Mouse (Mus musculus) forebrain, embryonic 14.5 days (tissue): ENCODE measurements around the gene 4930442H23Rik. TPM values are rescaled to one million over a fixed set of nuclear protein-coding genes. Genes with fewer than 3 reads are reported as not detected.

ENCODE experiments used
- ATAC-seq: fragments of 200-750 bp; cut with Nextera tagmentation; 2 replicates; pipeline ENCODE4 v1.8.0; 2017; ENCODE audit warnings: mild to moderate bottlenecking, moderate library complexity
- DNase-seq: peaks from one replicate; pipeline ENCODE4 v3.0.0-alpha.2; 2015; ENCODE audit warnings: low spot score
- H3K27ac ChIP-seq: fragments of 300-500 bp; sonication (generic); 2 replicates; pipeline ENCODE4 v1.5.1; 2014; ENCODE audit warnings: low read depth, mild to moderate bottlenecking, control low read depth, low read length, moderate library complexity
- H3K27me3 ChIP-seq: fragments of 300-500 bp; sonication (generic); replicated peaks from 2 replicates; pipeline ENCODE4 v1.6.1; 2014; ENCODE audit warnings: low read length, control low read depth, mixed read lengths; ENCODE audit not compliant: control insufficient read depth, insufficient read depth
- H3K36me3 ChIP-seq: fragments of 300-500 bp; sonication (generic); 2 replicates; pipeline ENCODE4 v1.6.1; 2014; ENCODE audit warnings: low read length, control low read depth; ENCODE audit not compliant: control insufficient read depth, insufficient read depth
- H3K4me1 ChIP-seq: fragments of 300-500 bp; sonication (generic); 2 replicates; pipeline ENCODE4 v1.6.1; 2014; ENCODE audit warnings: antibody characterized with exemption, low read length, control low read depth; ENCODE audit not compliant: control insufficient read depth, insufficient read depth
- H3K4me2 ChIP-seq: fragments of 300-500 bp; sonication (generic); 2 replicates; pipeline ENCODE4 v1.6.1; 2014; ENCODE audit warnings: mild to moderate bottlenecking, control low read depth, low read length
- H3K4me3 ChIP-seq: fragments of 300-500 bp; sonication (generic); 2 replicates; pipeline ENCODE4 v1.5.1; 2014; ENCODE audit warnings: low read depth, low read length, control low read depth
- H3K9ac ChIP-seq: fragments of 300-500 bp; sonication (generic); 2 replicates; pipeline ENCODE4 v1.6.1; 2014; ENCODE audit warnings: mild to moderate bottlenecking, low read length, control low read depth, moderate library complexity
- H3K9me3 ChIP-seq: fragments of 300-500 bp; sonication (generic); replicated peaks from 2 replicates; pipeline ENCODE4 v1.6.1; 2016; ENCODE audit warnings: low read length, control low read depth, mixed read lengths; ENCODE audit not compliant: control insufficient read depth
- WGBS: fragments of 180-500 bp; shearing (Covaris S2); extraction: QIAGEN DNeasy Blood & Tissue Kit; methylation state at CpG from one replicate; pipeline ENCODE4 v1.1.7; 2014; 5-methylcytosine and 5-hydroxymethylcytosine counted together
- polyA plus RNA-seq: library from polyadenylated mRNA; unstranded; fragments of >200 nt; fragmentation: Nextera tagmentation; extraction: Ambion mirVana; gene quantifications from 2 replicates; pipeline ENCODE4 v1.2.1, GENCODE M21; 2014

Gene 4930442H23Rik
- polyA plus RNA-seq, 1 experiment from 2014 or later, result not detected

DNA sequence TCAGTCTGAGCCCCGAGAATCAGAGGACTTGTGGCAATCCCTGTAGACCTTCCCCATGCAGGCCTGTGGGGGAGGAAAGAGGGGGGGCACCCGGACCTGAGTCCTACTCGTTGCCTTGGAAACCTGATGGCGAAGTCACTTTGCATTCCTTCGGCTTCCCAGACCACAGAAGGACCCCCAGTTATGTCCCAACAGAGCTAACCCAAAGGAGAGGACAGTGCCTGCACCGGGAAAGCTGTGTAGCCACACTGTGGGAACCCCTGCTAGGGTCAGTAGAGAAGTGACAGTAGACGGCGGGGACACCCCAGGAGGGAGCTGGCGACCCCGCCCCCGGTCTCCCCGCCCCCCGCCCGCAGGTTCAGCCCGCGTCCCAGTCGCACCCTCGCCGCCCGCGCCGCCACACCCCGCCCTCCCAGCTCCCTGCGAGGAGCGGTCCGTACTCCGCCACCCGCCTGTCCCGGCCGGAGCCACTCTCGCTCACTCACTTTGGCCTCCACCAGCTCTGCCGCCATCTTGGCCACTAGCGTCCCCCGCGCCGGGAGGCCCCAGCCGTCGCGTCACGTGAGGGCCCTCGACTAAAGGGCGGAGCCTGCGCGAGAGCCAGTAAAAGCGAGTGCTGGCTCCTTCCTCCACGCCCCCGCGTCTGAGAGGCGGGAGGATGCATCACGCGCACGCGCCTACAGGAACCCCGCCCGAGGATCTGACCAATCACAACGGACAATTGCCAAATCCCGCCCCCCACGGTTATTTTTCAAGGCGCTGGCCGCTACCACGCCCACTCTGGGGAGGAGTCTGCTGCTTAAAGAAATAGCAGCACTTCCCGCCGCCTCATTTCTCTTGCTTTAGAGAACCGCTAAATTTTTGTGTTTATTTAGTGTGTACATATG is 16.2 kb downstream of the 4930442H23Rik start, which contains the start of gene Pias4:
TSS of gene Pias4 (minus strand) at position 724 of the 887 bp plus-strand sequence.
- DNase-seq (peak; percentile 100), ATAC-seq (peak; percentile 90)
- peaks cover 13% of the 10 kb centered on the region for H3K4me1 ChIP-seq
- H3K27ac ChIP-seq, result peak within 1 kb of the TSS; percentile 72
- peak within 1 kb of the TSS; percentile 80 for H3K4me3 ChIP-seq
- H3K27me3 ChIP-seq, result no peaks in the 10 kb centered on the region
- no peaks in the 10 kb centered on the region for H3K9me3 ChIP-seq
- under 1% methylated on average over 61 of the region's 64 CpGs for WGBS
- peak within 1 kb of the TSS; percentile 74 for H3K9ac ChIP-seq
- peaks cover 15% of the 10 kb centered on the region for H3K36me3 ChIP-seq
- peak within 1 kb of the TSS; percentile 93 for H3K4me2 ChIP-seq

DNA sequence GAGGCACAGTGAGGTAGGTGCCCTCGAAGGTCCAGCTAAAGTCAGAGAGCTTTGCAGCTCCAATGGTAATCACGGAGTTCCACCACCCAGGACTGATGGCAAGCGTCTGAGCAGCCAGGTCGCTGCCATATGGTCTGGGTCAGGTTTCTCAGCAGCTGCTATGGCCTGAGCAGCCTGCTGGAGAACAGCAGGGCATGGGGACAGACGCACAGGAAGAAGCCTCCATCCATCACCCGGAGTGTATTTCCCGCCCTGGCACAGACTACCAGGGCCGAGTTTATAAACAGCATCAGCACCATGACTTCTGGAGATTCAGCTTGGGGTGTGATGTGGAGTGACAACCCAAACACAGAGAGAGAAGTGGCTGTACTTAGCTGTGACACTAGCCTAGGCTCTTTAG is 18.5 kb downstream of the 4930442H23Rik start:
- peaks cover 13% of the 10 kb centered on the region for H3K4me1 ChIP-seq
- ATAC-seq (no peak), DNase-seq (no peak)
- no peak overlapping the region for H3K9ac ChIP-seq
- peaks cover 38% of the 10 kb centered on the region for H3K36me3 ChIP-seq
- no peak overlapping the region for H3K4me2 ChIP-seq
- no peak overlapping the region for H3K27ac ChIP-seq
- 90% methylated on average over 8 of the region's 8 CpGs for WGBS
- no peaks in the 10 kb centered on the region for H3K27me3 ChIP-seq
- no peaks in the 10 kb centered on the region for H3K9me3 ChIP-seq
- no peak overlapping the region for H3K4me3 ChIP-seq

DNA sequence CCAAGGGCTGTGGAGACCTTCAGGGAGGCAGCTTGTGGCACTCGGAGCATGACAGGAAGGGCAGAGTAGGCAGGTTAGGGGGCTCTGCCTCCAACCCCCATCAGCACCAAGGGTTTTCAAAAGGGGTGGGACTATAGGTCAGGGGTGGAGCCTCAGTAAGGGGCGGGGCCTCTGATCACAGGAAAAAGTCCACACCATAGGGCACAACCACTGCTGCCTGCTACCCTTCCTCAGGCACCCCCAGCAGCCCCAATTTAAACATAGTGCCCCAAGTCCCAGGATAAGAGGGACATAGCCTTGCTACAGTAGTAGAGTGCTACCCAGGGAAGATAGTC is 21.4 kb downstream of the 4930442H23Rik start:
- Histone ChIP-seq H3K36me3 (peaks cover 64% of the 10 kb centered on the region), H3K9me3 (no peaks in the 10 kb centered on the region), H3K9ac (no peak overlapping the region), H3K27me3 (no peaks in the 10 kb centered on the region), H3K4me3 (no peak overlapping the region), H3K4me2 (no peak overlapping the region), H3K27ac (no peak overlapping the region), H3K4me1 (peaks cover 7% of the 10 kb centered on the region)
- DNase-seq, result no peak
- WGBS, result 58% methylated on average over 2 of the region's 2 CpGs
- no peak for ATAC-seq

DNA sequence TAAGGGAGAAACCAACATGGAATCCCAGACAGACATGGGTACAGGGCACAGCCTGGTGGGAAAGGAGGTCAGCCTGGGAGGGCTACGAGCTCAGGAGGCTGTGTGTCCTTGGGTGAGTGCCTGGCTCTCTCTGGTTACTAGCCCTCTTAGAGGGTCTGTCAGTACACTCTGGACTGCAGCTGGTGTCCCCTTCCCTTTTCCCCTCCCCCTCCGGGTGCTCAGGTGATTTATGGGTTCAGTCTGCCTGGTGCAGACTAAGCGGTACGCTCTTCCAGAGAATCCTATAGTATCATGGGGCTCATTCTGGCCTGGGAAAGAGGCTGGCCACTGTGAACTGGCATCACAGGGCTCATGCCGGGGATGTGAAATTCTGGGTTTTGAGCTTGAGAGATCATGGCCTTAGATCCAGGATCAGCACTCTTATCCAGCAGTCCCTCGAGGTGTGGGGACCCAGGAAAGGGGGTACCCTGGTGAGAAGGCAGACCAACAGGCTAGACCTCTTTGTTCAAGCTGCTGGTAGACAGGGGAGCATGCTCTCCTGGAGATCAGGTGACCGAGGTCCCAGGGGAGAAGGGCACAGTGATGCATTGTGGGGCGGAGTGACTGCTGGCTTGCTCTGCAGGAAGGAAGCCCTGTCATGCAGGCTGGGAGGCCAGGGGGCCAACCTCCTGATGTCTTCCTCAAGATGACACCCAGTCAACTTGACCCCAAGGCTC is 21.9 kb downstream of the 4930442H23Rik start:
- Histone ChIP-seq H3K27ac (no peak overlapping the region), H3K36me3 (peaks cover 70% of the 10 kb centered on the region), H3K9me3 (no peaks in the 10 kb centered on the region), H3K4me3 (no peak overlapping the region), H3K4me2 (no peak overlapping the region), H3K27me3 (no peaks in the 10 kb centered on the region), H3K9ac (no peak overlapping the region), H3K4me1 (peaks cover 5% of the 10 kb centered on the region)
- no peak for ATAC-seq
- no peak for DNase-seq
- 95% methylated on average over 8 of the region's 8 CpGs for WGBS

DNA sequence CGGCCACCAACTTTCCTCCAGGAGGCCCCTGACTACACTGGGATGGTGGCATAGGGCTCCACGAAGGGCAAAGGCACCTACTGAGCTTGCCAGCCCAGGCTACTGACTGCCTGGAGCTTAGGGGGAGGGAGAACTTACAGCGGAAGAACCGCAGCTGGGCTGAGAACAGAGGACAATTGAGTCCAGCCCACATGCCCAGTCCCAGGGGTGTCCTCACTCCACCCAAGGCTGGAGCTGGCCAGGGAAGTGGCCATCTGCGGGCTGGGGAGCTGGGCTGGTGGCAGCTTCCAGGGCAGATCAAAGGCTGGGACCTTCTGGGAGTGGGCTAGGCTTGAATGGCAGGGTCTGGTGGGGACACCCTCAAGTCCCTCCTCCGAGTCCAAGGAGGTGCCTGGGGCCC is 28.9 kb downstream of the 4930442H23Rik start:
- DNase-seq (no peak), ATAC-seq (no peak)
- Histone ChIP-seq H3K4me2 (no peak overlapping the region), H3K4me3 (no peak overlapping the region), H3K27me3 (no peaks in the 10 kb centered on the region), H3K36me3 (peaks cover 88% of the 10 kb centered on the region), H3K9ac (0 out of 2 replicates have a peak overlapping the region, but pooled peaks have one; percentile 21), H3K9me3 (no peaks in the 10 kb centered on the region), H3K27ac (no peak overlapping the region), H3K4me1 (no peaks in the 10 kb centered on the region)
- WGBS, result 85% methylated on average over 6 of the region's 6 CpGs

DNA sequence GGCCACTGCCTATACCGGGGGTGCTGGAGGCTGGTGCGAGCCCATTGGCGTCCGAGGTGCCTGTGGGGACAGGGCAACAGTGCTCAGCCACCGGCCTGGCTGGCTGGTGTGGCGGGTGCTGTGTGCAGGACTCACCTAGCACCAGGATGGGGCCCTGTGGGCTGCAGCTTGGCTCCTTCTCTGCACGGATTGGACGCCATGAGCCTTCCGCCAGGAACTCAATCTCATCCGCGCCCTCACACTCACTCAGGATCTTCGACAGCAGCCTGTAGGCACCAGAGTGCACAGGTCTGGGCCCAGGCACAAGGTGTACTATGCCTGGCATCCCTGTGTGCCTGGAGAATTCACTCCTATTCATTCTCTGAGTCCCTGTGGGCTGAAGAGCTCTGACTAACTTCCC is 29.3 kb downstream of the 4930442H23Rik start:
- WGBS, result 95% methylated on average over 12 of the region's 12 CpGs
- H3K4me3 ChIP-seq, result no peak overlapping the region
- no peak overlapping the region for H3K4me2 ChIP-seq
- no peaks in the 10 kb centered on the region for H3K27me3 ChIP-seq
- no peak for DNase-seq
- ATAC-seq, result no peak
- no peaks in the 10 kb centered on the region for H3K9me3 ChIP-seq
- no peak overlapping the region for H3K27ac ChIP-seq
- H3K36me3 ChIP-seq, result peaks cover 90% of the 10 kb centered on the region
- H3K4me1 ChIP-seq, result no peaks in the 10 kb centered on the region
- peak overlapping the region; percentile 21; the same call in 1 of the 2 replicates for H3K9ac ChIP-seq

DNA sequence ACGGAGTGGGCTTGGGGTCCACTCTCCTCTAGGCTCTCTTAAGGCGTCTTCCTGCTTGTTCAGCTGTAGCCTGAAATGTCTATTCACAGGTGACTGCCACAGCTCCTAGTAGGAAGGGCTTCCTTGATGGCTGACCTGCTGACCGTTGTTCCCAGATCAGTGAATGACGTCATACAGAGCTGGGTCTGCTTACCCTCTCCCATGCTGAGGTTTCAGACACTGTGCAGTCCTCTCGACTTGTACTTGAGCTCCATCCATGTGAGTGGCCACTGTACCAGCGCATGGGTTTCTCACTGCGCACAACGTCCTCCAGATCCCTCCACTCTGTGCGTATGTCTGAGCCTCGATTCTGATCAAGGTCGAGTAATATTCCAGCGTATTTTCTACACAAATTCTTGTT is 31.0 kb downstream of the 4930442H23Rik start:
- no peak overlapping the region for H3K9ac ChIP-seq
- H3K4me1 ChIP-seq, result no peaks in the 10 kb centered on the region
- no peak overlapping the region for H3K4me3 ChIP-seq
- H3K27ac ChIP-seq, result no peak overlapping the region
- ATAC-seq (no peak), DNase-seq (no peak)
- no peaks in the 10 kb centered on the region for H3K27me3 ChIP-seq
- WGBS, result 80% methylated on average over 12 of the region's 12 CpGs
- H3K4me2 ChIP-seq, result no peak overlapping the region
- H3K9me3 ChIP-seq, result no peaks in the 10 kb centered on the region
- peaks cover 90% of the 10 kb centered on the region for H3K36me3 ChIP-seq

DNA sequence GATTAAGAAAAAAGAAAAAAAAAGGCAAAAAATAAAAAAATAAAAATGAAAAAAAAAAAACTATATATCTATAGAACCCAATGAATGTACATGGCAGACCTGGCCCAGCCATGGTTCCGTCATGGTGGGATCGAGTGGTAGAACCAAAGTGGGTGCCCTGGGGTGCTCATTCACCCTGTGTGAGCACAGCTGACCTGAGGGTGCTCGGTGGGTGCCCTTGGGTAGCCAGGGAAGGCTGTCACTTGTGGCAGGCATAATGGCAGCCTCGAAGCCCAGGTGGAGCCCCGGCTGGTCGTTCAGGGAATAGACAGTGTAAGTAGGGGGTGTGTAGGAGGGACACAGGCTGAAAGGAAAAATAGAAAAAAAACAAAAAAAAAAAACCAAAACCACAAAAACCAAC is 32.4 kb downstream of the 4930442H23Rik start:
- DNase-seq (no peak), ATAC-seq (no peak)
- Histone ChIP-seq H3K9me3 (no peaks in the 10 kb centered on the region), H3K27ac (no peak overlapping the region), H3K4me3 (no peak overlapping the region), H3K9ac (no peak overlapping the region), H3K4me2 (no peak overlapping the region), H3K36me3 (peaks cover 90% of the 10 kb centered on the region), H3K4me1 (no peaks in the 10 kb centered on the region), H3K27me3 (no peaks in the 10 kb centered on the region)
- WGBS, result 77% methylated on average over 6 of the region's 6 CpGs

DNA sequence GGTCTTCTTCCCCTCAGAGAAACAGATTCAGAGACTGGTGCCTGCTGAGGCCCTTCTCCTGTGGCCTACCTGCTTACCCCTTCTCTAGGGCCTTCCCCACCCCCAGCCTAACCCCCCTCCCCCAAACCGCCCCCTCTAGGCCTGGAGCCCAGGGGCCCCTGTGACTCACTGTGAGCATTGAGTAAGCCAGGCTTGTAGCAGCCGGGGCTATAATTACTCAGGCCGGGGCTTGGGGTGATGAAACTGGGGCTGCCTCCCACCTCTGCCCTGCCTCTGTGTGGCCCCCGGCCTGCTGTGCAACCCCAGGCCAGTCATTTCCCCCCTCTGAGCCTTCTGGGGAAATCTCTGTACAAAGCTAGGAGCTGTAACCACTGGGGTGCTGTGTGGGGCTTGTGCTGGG is 37.4 kb downstream of the 4930442H23Rik start:
- no peaks in the 10 kb centered on the region for H3K27me3 ChIP-seq
- H3K4me2 ChIP-seq, result no peak overlapping the region
- no peak for ATAC-seq
- H3K9me3 ChIP-seq, result no peaks in the 10 kb centered on the region
- no peaks in the 10 kb centered on the region; the same call in 1 of the 2 replicates for H3K4me1 ChIP-seq
- H3K36me3 ChIP-seq, result peaks cover 76% of the 10 kb centered on the region
- H3K9ac ChIP-seq, result no peak overlapping the region
- H3K27ac ChIP-seq, result no peak overlapping the region
- no peak for DNase-seq
- H3K4me3 ChIP-seq, result no peak overlapping the region
- WGBS, result 72% methylated on average over 4 of the region's 4 CpGs
